Mouse (Mus musculus) cerebellum, adult 18-20 months (tissue): Measurements from ENCODE around the gene Cd84.
"Not testable (repeated sequence)": the region's sequence is repeated elsewhere in the genome, so short reads cannot be mapped to it uniquely, and the experiment has no call there.

Experiments used
- DNase-seq, 2 experiments: peaks; one replicate each; pipeline ENCODE4 v3.0.0; 2021

Gene Cd84

GRCm38 (mm10) chr1:171839488-171839887 is at the start of gene Cd84:
Gene Cd84 (plus strand): TSS chr1:171839697.
- no peak for DNase-seq

GRCm38 (mm10) chr1:171791491-171791890 is 48.0 kb upstream of the Cd84 start:
- no peak for DNase-seq

DNA sequence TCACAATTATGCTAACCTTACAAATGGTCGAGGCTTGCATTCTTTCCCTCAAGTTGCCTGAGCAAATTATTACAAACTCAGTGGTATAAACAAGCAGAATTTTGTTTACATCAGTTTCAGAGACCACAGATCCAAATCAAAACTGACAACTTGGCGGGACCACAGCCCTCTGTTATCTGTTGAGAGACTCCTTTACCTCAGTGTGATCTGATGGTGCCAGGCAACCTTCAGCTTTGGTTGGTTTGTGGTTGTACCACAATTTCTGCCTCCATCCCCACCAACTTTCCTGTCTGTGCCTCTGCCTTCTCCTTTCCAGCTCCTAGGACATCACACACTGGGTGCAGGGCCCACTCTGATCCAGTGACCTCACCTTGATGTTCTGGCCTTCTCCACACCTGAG is 43.3 kb upstream of the Cd84 start:
- no peak for DNase-seq

- no peak for DNase-seq
Observed at GRCm38 (mm10) chr1:171797840-171798239, 41.7 kb upstream of the Cd84 start.

- DNase-seq = no peak
Observed at GRCm38 (mm10) chr1:171799648-171800047, 39.8 kb upstream of the Cd84 start.

DNA sequence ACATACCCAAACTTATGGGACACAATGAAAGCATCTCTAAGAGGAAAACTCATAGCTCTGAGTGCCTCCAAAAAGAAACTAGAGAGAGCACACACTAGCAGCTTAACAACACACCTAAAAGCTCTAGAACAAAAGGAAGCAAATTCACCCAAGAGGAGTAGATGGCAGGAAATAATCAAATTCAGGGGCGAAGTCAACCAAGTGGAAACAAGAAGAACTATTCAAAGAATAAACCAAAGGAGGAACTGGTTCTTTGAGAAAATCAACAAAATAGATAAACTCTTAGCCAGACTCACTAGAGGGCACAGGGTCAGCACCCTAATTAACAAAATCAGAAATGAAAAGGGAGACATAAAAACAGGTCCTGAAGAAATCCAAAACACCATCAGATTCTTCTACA is 28.4 kb upstream of the Cd84 start:
- not testable (repeated sequence) for DNase-seq

- DNase-seq = peak; percentile 11 to 12
Observed at GRCm38 (mm10) chr1:171815545-171816439, 23.7 kb upstream of the Cd84 start.

GRCm38 (mm10) chr1:171816991-171817390 is 22.5 kb upstream of the Cd84 start:
- DNase-seq = no peak

- no peak for DNase-seq
Observed at GRCm38 (mm10) chr1:171821331-171821730, 18.2 kb upstream of the Cd84 start.

GRCm38 (mm10) chr1:171825462-171825861 is 14.0 kb upstream of the Cd84 start:
- DNase-seq = no peak

- DNase-seq = no peak
Observed at GRCm38 (mm10) chr1:171826164-171826563, 13.3 kb upstream of the Cd84 start.

GRCm38 (mm10) chr1:171827674-171828073 is 11.8 kb upstream of the Cd84 start:
- no peak for DNase-seq

- no peak for DNase-seq
Observed at GRCm38 (mm10) chr1:171840450-171841023, 1.0 kb downstream of the Cd84 start.

DNA sequence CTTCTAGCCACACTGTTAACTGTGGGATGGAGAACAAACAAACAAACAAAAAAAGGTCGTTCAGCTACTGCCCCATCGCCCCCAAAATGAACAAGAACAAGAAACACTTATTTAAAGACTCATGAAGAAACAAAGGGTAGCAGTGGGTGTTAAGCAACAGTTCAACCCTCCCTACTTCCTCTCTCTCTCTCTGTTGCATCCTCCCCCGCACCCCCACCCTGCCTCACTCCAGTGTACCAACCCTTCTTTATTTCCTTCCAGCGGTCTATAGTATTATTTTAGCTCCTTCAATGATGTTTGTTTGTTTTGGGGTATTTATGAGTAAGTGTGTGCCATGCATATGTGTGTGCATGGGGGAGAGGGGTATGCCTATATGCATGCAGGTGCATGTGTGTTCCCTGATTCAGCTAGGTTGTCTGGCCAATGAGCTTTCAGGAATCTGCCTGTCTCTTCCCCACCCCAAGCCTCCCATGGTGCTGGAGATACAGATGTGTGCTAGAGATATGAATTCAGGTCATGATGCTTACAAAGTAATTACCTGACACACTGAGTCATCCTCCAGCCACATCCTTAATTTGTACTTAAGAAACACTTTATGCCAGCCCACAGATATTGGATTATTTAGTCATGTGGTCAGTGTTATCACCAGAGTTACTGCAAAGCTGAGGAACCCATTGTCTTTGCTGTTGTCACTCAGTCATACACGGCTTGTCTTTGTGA is 5.7 kb downstream of the Cd84 start:
- DNase-seq = no peak

DNA sequence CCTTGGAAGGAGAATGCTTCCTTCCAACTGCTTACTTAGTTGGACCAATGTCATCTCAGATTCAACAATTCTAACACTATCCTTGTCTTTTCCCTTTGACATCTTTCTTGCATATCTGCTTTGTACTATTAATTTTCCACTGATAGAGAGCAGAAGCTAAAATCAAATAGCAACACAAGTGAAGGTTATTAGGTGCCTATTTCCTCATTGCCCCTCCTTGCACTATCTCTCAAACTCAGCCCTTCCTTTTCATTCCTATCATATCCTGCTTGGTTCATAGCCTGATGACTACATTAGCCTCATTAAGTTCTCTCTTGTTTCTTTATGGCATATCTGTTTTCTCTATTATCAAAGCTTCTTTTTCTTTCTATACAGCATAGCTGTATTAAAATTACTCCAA is 8.7 kb downstream of the Cd84 start:
- no peak for DNase-seq

- no peak for DNase-seq
Observed at GRCm38 (mm10) chr1:171848757-171849156, 9.3 kb downstream of the Cd84 start.

DNA sequence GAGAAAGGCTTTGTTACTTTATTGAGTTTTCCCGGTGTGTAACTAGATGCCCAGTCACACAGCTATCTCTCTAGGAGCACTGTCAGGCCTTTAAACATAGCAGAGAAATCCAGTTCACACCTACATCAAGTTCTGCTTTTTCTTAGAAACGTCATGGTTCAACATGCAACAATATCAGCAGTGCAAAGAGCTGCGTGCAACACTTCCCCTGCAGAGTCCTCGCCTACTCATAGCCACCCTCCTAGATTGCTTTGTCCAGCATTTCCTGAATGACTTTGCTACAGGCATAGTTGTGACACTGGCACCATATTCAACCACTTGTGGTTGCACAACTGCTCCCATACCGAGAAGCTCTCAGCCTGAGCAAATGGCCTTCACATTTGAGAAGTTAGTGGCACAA is 10.0 kb downstream of the Cd84 start:
- no peak for DNase-seq

GRCm38 (mm10) chr1:171865467-171865866 is 26.0 kb downstream of the Cd84 start:
- DNase-seq = no peak

- DNase-seq = no peak
Observed at GRCm38 (mm10) chr1:171886989-171887388, 47.5 kb downstream of the Cd84 start.

- DNase-seq = not testable (repeated sequence)
Observed at GRCm38 (mm10) chr1:171895364-171895763, 55.9 kb downstream of the Cd84 start, which contains the start of gene Gm10521. Gene Gm10521 (plus strand): TSS chr1:171895664.

- DNase-seq = no peak
Observed at GRCm38 (mm10) chr1:171904011-171904410, 64.5 kb downstream of the Cd84 start.

DNA sequence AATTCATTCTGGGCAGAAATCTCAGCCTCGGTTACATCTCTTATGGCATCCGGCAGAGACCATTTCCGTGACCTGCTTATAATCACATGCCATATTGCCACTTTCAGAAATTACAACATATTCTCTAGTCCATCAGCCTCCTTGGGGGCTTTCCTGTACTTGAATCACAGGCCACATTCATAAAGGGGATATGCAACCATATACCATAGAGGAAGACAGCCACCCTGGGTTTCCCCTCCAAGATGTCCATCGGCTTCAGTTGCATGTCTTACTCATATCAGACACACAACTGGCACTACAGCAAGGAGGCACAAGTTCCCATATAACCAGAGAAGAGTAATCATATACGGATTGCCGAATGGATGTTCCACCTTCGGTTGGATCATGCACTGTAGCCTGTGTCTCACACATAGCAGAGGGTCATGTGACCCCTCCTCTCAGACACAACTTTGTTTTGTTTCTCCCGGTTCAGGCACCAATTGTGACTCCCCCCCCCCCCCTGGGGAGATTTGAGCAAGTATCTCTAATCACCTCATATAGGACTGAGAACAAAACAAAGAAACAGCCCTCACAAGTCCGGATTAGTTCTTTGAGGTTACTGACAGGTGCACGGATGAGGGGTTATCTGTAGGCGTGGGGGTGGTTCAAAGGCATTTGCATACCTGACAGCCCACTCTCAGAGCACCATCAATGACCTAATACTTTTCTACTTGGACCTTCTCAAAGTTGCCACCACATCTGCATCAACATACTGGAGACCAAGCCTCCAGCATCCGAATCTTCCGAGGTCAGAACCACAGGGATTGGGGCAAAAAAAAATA is 76.4 kb downstream of the Cd84 start:
- DNase-seq = no peak
